In genomic region chr7:115763851-115764250, GRCm38 (mm10) we compare ENCODE assay signal across 25 mouse cellular contexts.
"Had no signal": no experiment of that assay in that cellular context is flagged by ENCODE, and none has a peak within 500 bp of the region (broad histone marks: within the 10 kb centered on the region; RNA-seq: fewer than 3 reads in every experiment).

No protein-coding gene starts in this region.

- H3K27me3 ChIP-seq: forebrain, embryonic 15.5 days; heart, embryonic 13.5 days; heart, embryonic 15.5 days; hindbrain, embryonic 13.5 days; hindbrain, embryonic 15.5 days; kidney, embryonic 15.5 days; limb, embryonic 12.5 days had no signal

- H3K4me3 ChIP-seq: forebrain, embryonic 15.5 days; heart, adult 2 months; heart, embryonic 13.5 days; heart, embryonic 15.5 days; hindbrain, embryonic 13.5 days; hindbrain, embryonic 15.5 days; kidney, embryonic 15.5 days; limb, embryonic 12.5 days had no signal

- DNase-seq: forebrain, postnatal 0 days; gastrocnemius, postnatal 14 days; gastrocnemius, postnatal 36 days; heart, adult 2 months; heart, postnatal 14 days; heart, postnatal 36 days; kidney, adult 11 months; kidney, adult 2 months; kidney, adult 9 months; kidney, postnatal 14 days; kidney, postnatal 36 days; layer of hippocampus, adult 9-11 months; layer of hippocampus, postnatal 36 days; left cerebral cortex, postnatal 4 days had no signal

- H3K9ac ChIP-seq: forebrain, embryonic 15.5 days; forebrain, postnatal 0 days; heart, embryonic 13.5 days; heart, embryonic 15.5 days; hindbrain, embryonic 13.5 days; hindbrain, embryonic 15.5 days; kidney, embryonic 15.5 days; limb, embryonic 12.5 days had no signal

- H3K4me2 ChIP-seq: forebrain, embryonic 15.5 days; heart, embryonic 11.5 days; heart, embryonic 13.5 days; heart, embryonic 15.5 days; hindbrain, embryonic 13.5 days; hindbrain, embryonic 15.5 days; kidney, embryonic 15.5 days; limb, embryonic 12.5 days had no signal

- H3K4me1 ChIP-seq: forebrain, embryonic 15.5 days; heart, embryonic 15.5 days; hindbrain, embryonic 13.5 days; hindbrain, embryonic 15.5 days; kidney, embryonic 15.5 days had no signal

- ATAC-seq: forebrain, embryonic 15.5 days; forebrain, postnatal 0 days; hindbrain, postnatal 0 days; intestine, embryonic 16.5 days had no signal

- H3K36me3 ChIP-seq: forebrain, embryonic 15.5 days; heart, embryonic 13.5 days; heart, embryonic 15.5 days; hindbrain, embryonic 13.5 days; hindbrain, embryonic 15.5 days; kidney, embryonic 15.5 days; limb, embryonic 12.5 days had no signal

- H3K27ac ChIP-seq: forebrain, embryonic 15.5 days; heart, adult 2 months; heart, embryonic 13.5 days; heart, embryonic 15.5 days; hindbrain, embryonic 13.5 days; hindbrain, embryonic 15.5 days; hindbrain, postnatal 0 days; kidney, embryonic 15.5 days; kidney, postnatal 0 days; limb, embryonic 12.5 days had no signal

- H3K9me3 ChIP-seq: forebrain, embryonic 15.5 days; heart, embryonic 13.5 days; heart, embryonic 15.5 days; hindbrain, embryonic 13.5 days; hindbrain, embryonic 15.5 days; kidney, embryonic 15.5 days; limb, embryonic 12.5 days had no signal
